Mouse (Mus musculus) testis, adult 2 months (tissue): ENCODE results near the gene Svip.

ENCODE experiments used
- CTCF ChIP-seq: fragments of 200-500 bp; IDR thresholded peaks from 2 replicates; pipeline ENCODE4 v1.5.1; 2012; ENCODE audit warnings: low read depth, mild to moderate bottlenecking, inconsistent platforms, low read length, moderate library complexity; ENCODE audit not compliant: control insufficient read depth, insufficient read depth, insufficient replicate concordance
- POLR2A ChIP-seq: fragments of 200-500 bp; IDR thresholded peaks from 2 replicates; pipeline ENCODE4 v1.6.1; 2012; ENCODE audit warnings: low read depth, mild to moderate bottlenecking, inconsistent platforms, low read length, moderate library complexity; ENCODE audit not compliant: control insufficient read depth

DNA sequence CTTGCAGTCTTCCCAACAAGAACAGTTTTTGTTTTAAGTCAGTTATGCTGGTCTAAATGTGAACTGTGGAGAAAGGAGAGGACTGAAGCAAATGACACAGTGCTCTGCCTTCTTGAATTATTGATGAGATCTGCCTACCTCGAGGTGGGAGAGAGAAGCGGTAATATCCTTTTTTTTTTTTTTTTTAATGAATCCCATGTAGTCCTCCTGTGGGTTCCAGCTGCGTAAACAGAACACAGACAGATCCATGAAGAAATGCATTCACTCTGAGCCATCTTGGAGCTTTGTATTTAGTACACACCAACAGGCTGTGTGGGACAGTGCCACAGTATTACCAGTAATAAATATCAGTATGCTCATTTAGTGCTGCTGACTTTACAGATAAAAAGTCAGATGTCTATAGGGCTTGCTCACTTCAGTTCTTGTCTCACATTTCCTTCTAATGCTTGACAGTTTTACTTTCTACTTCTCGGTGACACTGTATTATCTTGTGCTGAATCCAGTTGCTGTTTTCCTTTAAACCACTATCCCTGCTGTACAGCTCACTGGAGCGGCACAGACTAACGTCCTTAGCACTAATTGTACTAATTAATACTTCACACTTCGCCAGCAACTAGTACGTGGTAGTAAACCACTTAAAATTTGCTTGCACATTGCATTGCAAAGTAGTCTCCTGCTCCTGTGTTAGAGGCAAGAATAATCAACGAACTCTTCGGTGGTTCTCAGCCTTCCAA lies 43.4 kb downstream of the Svip start:
- TF ChIP-seq CTCF (no peak), POLR2A (no peak)
